Mouse (Mus musculus): ENCODE measurements at regions not wholly inside any gene's neighbourhood (a gene's known extent, or its start where the extent isn't known, plus 50 kb on each side); places are given as distances from the start of the nearest gene placed in this dataset.

- peak; percentile 78 for DNase-seq
Measured at GRCm38 (mm10) chr6:99934394-99934793, 208.2 kb upstream of the Prok2 start.

GRCm38 (mm10) chr6:99933404-99933803 is 207.2 kb upstream of the Prok2 start:
- DNase-seq = no peak

- no peak for DNase-seq
Measured at GRCm38 (mm10) chr6:99932923-99933322, 206.7 kb upstream of the Prok2 start.

GRCm38 (mm10) chr6:99932405-99932804 is 206.2 kb upstream of the Prok2 start:
- DNase-seq = no peak

GRCm38 (mm10) chr6:99931588-99931987 is 205.4 kb upstream of the Prok2 start:
- DNase-seq = peak; percentile 87

- no peak for DNase-seq
Measured at GRCm38 (mm10) chr6:99930316-99930715, 204.1 kb upstream of the Prok2 start.

- DNase-seq = peak; percentile 51
Measured at GRCm38 (mm10) chr6:99927933-99928555, 201.9 kb upstream of the Prok2 start.

GRCm38 (mm10) chr6:99924181-99924580 is 198.0 kb upstream of the Prok2 start:
- no peak for DNase-seq

GRCm38 (mm10) chr6:99921966-99922365 is 195.8 kb upstream of the Prok2 start:
- no peak for DNase-seq

- no peak for DNase-seq
Measured at GRCm38 (mm10) chr6:99919816-99920562, 193.8 kb upstream of the Prok2 start.

GRCm38 (mm10) chr6:99918351-99918750 is 192.2 kb upstream of the Prok2 start:
- no peak for DNase-seq

- DNase-seq = no peak
Measured at GRCm38 (mm10) chr6:99909921-99910320, 183.7 kb upstream of the Prok2 start.

- peak; percentile 84 for DNase-seq
Measured at GRCm38 (mm10) chr6:99909459-99909858, 183.3 kb upstream of the Prok2 start.

- no peak for DNase-seq
Measured at GRCm38 (mm10) chr6:99908066-99908465, 181.9 kb upstream of the Prok2 start.

- DNase-seq = no peak
Measured at GRCm38 (mm10) chr6:99905194-99905593, 179.0 kb upstream of the Prok2 start.

GRCm38 (mm10) chr6:99904607-99905006 is 178.4 kb upstream of the Prok2 start:
- peak; percentile 41 for DNase-seq

- peak; percentile 85 for DNase-seq
Measured at GRCm38 (mm10) chr6:99904044-99904443, 177.9 kb upstream of the Prok2 start.

- no peak for DNase-seq
Measured at GRCm38 (mm10) chr6:99901564-99901963, 175.4 kb upstream of the Prok2 start.

- DNase-seq = no peak
Measured at GRCm38 (mm10) chr6:99901146-99901545, 175.0 kb upstream of the Prok2 start.

- DNase-seq = no peak
Measured at GRCm38 (mm10) chr6:99899704-99900103, 173.5 kb upstream of the Prok2 start.

- DNase-seq = no peak
Measured at GRCm38 (mm10) chr6:99898077-99898476, 171.9 kb upstream of the Prok2 start.

- no peak for DNase-seq
Measured at GRCm38 (mm10) chr6:99895558-99895957, 169.4 kb upstream of the Prok2 start.

GRCm38 (mm10) chr6:99893936-99894335 is 167.7 kb upstream of the Prok2 start:
- DNase-seq = no peak

GRCm38 (mm10) chr6:99892204-99892603 is 166.0 kb upstream of the Prok2 start:
- no peak for DNase-seq

All from heart, postnatal 4 days (tissue).